Mouse (Mus musculus): ENCODE results near the gene Gm14288.
"Not testable (repeated sequence)": the region's sequence is repeated elsewhere in the genome, so short reads cannot be mapped to it uniquely, and the experiment has no call there.

The Gm14288 gene

DNA sequence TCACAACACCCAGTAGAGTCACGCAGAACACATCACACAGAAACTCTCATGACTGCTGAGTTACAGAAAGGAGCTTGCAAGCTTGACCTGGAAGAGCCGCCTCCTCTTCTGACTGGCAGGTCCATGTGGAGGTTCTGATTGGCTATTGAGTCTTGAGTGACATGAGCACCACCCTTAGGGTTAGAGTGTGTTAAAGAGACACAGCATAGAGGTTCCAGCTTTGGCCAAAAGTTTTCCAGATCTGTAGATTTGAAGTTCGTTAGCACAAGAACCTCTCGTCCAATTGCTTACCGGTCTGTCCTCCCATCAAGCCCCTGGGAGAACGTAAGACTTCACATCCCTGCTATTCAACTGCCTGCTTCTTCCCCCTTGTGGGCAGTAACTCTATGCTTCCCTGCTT lies at the start of gene Gm14288:
Gene Gm14288, minus strand, starts transcription at position 101 of the 400 bp plus-strand sequence.
- not testable (repeated sequence) for DNase-seq (ENCODE audit: low spot score in 2 of 2)

DNA sequence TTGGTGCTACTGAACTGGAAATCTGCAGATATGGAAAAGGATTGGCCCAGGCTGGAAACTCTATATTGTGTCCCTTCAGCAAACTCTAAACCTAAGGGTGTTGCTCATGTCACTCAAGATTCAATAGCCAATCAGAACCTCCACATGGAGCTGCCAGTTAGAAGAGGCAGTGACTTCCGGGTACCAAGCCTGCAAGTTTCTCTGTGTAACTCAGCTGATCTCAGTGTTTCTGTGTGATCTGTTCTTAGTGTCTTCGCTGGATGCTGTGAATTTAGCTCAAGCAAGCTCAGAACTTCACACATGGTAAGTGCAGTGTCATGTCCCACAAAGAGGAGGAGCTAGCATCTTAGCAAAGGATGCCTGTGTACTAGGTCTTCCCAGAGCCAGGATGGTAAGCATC lies 59.7 kb downstream of the Gm14288 start, which contains the start of gene Gm2007:
Gene Gm2007, plus strand, starts transcription at position 301 of the 400 bp plus-strand sequence.
- not testable (repeated sequence) for DNase-seq (ENCODE audit: low spot score in 2 of 2)

All from frontal cortex, postnatal 14 days (tissue).